Mouse (Mus musculus) T-helper 1 cell (primary cell): ENCODE data around the gene Spast.
"Not testable (repeated sequence)": the region's sequence is repeated elsewhere in the genome, so short reads cannot be mapped to it uniquely, and the experiment has no call there.

ENCODE experiments used
- in situ Hi-C: fragments of 300-600 bp; cut with MboI, MseI; formaldehyde crosslinking; loops from one replicate; pipeline ENCODE4 v1.15.1; 2025; ENCODE audit warnings: high pct_unique_total_duplicates

The Spast gene

DNA sequence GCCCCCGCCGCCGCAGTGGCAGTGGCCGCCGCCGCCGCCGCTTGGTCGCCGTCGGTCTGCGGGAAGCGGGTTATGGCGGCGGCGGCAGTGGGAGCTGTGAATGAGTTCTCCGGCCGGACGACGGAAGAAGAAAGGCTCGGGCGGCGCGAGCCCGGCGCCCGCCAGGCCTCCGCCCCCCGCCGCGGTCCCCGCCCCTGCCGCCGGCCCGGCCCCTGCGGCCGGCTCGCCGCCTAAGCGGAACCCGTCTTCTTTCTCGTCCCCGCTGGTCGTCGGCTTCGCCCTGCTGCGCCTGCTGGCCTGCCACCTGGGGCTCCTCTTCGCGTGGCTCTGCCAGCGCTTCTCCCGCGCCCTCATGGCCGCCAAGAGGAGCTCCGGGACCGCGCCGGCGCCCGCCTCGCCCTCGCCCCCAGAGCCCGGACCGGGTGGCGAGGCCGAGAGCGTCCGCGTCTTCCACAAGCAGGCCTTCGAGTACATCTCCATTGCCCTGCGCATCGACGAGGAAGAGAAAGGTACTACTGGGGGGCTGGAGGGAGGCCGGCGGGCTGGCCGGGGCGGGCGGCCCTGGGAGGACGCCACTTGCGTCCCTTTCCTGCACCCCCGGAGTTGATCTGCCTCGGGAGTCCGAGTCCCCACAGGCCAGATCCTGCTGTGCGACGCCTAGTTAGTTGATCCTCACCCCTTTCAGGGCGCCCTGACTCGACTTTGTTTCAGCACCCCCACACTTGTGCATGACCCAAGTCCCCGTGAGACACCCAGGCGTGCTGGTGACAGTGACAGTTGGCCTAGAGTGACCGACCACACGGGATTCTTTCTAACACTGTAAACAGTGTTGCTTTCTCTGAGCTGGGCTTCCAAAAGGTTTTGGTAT is at the start of gene Spast:
Gene Spast, plus strand, starts transcription at position 51 of the 868 bp plus-strand sequence.
- in situ Hi-C loops = no loop called here

DNA sequence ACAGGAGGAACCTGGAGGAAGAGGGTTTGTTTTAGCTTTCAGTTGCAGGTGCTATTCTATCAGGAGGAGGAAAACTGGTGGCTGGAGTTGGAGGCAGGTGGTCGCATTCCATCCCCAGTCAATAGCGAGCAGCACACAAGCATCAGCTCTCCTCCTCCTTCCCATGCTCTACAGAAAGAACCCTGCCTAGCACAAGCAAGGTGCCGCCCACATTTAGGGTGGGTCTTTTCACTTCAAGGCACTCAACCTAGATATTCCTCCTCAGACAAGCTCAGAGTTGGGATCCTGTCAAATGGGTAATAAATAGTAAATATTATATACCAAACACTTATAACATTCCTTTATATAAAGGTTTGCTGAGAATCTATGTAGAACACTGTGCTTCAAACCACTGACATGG is 48.6 kb upstream of the Spast start:
- in situ Hi-C loops = no loop called here

DNA sequence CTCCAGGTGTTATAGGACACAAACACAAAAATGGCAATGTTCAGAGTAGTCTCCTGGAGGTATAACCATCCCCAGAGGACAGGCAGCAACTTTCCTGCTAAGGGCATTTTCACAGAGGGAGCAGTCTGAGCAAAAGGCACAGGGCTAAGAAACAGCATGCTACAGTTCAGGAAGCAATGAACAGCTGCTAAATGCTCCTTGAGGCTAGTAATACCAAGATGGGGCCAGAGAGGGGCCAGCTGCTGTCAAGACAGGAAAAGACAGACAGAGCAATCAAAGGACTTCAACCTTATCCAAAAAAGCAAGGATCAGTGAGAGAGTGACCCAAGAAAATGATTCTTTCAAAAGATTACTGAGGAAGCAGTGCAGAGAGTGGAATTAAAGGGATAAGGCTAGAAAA is 47.9 kb upstream of the Spast start:
- in situ Hi-C loops = no loop called here

DNA sequence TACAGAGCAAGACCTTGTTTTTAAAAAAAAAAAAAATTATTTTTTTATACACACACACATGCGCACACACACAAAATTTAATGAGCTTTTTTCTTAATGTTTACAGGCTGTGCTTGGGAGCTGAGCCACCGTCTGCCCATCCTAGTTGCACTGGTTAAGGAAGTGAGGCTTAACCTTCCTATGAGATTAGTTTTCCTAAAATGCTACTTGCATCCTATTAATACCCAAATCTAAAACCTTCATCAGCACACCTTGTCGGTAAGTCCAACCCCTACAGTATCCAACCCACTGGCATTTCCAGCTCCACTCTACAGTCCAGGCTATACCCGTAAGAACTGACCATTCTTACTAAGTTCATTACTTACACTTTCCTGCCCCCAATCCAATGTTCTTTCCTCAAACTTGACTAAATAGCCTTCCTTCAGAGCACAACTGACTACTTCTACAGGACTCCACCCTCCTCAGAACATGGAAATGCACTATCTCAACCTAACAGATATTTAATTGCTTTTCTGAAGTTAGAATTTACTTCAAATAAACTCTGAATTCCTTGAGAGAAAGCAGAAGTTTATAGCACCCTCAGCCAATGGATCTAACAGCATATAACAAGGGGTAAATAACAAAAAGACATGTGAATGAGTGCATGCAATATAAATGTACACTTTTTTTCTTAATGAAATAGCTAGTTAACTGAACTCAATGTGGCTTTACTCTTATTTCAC is 47.0 kb upstream of the Spast start:
- in situ Hi-C loops = no loop called here

DNA sequence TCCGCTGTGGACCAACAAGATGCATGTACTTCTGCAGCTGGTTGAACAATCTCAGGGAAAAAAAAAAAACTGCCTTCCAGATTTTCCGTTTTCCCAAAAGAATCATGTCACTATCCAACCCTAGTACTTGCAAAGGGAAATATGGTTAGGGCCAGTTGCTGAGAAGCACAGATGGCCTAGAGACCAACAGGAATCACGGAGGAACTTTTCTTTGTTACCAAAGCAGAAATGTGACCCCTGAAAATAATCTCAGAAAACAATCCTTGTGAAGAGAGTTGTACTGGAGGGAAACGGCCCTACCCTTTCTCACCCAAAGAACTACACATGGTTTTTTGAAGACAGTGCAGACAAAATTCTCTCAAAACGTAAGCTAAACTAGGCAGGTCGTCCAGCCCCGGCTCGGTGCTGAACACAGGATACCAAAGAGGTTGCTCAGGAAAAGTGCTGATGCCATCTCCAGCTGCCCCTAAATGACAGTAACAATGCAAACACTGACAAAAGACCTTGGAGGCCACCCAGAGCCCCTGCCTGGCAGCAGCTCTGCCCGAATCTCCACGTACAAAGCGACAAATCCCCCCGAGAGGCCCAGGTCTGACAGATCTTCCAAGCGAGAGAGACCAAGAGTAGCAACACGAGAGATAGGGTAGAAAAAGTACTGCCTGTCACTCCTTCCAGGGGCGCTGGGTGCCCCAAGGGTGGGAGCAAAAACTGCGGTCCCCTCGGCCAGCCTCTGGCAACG is 44.9 kb upstream of the Spast start:
- in situ Hi-C loops = no loop called here

DNA sequence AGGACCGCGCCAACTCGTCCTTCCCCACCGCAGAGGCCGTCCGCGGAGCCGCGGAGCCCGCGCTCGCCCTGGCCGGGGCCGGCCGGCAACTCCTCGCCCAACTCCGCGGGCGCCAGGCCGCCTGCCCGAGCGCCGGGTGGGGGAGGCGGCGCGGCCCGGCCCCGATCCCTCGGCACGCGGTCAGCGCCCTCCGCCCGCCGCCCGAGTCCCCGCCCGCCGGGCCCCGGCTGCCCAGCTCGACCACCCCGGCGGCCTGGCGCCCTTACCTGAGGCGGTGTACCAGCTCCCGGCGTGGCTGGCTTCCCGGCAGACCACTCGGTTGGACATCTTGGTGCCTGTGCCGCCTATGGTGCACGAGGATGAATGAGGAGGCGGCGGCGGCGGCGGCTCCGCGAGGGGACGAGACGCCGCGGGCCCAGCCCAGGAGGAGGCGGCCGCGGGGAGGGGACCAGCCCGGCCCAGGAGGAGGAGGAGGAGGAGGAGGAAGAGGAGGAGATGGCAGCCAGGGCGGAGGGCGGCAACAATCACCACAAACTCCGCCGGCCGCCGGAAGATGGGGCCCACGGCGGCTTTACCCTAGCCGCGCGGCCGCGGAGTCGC is 44.3 kb upstream of the Spast start:
- in situ Hi-C loops = no loop called here

DNA sequence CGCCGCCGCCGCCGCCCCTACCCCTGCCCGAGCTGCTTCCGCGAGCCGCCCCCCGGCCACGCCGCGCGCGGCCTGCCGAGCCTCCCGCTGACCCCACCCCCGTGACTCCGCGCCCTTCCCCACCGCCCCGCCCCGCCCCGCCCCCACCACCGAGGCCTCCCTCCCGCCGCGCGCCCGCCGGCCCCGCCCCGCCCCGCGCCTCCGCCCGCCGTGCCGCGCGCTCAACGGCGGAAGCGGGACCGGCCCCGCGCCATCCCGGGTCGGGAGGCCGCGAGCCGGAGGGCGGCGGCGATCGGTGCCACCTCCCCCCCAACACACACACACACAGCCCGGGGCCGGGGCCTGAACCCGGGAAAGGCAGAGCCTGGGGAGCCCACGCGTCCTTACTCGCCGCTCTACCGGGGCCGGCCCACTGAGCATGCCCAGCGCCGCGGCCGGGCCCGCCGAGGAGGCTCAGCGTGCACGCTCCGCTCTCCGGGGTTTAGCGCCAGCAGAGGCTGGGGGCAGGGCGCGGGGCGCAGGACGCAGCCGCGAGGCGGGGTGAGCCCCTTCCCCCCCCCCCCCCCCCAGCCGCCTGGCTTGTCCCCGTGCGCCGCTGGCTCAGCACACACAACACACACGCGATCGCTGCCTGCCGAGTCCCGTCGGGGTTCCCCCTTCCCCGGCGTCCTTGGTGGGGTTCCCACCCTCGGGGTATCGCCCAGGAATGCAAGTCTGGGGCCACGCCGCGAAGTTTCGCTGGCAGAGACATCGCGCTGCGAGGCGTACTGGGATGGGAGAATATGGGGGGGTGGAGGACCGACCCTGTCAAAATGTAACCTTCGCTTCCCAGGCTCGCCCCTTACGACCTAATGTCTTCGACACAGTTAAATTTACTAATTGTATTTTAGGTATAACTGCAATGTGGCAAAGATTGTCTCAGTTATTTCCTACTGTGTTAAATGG is 43.5 kb upstream of the Spast start, which contains the start of gene Memo1:
Gene Memo1, minus strand, starts transcription at position 496 of the 945 bp plus-strand sequence.
- in situ Hi-C loops = no loop called here

DNA sequence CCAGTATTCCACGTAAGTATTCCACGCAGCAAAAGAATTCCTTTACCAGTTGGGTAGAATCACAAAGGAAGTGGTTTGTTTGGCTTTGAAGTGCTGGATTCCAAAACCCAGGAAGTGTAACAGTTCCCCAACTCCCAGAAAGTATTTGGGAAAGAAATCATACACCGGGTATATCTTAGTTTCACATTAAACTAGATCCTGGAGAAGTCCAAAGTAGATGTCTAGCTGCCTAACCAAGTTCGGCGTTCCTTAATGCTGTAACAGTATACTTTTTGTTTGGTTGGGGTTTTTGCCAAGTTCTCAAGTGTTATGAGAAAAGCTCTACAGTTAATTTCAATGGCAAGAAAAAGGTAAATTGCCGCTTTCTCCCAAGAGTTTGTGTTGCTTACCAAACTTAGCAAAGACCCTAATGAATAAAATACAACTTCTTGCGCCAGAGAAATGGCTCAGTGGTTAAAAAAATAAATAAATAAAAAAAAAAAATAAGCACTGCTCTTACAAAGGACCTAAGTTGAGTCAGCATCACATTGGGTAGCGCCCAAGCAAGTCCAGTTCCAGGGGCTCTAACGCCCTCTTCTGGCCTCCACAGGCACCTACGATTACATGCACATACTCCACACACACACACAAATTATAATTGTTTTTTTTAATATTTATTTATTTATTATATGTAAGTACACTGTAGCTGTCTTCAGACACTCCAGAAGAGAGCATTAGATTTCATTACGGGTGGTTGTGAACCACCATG is 42.5 kb upstream of the Spast start:
- in situ Hi-C loops = no loop called here

DNA sequence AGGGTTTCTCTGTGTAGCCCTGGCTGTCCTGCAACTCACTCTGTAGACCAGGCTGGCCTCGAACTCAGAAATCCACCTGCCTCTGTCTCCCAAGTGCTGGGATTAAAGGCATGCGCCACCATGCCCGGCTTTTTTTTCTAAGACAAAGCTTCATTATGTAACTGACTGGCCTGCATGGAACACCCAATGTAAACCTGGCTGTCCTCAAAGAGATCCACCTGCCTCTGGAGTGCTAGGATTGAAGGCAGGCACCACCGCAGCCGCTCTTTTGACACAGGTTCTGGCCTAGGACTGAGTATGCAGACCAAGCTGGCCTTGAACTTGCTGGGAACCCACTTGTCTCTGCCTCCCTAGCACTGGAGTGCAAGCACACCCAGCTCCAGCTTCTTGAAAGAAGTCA is 41.8 kb upstream of the Spast start:
- in situ Hi-C loops = not testable (repeated sequence)

DNA sequence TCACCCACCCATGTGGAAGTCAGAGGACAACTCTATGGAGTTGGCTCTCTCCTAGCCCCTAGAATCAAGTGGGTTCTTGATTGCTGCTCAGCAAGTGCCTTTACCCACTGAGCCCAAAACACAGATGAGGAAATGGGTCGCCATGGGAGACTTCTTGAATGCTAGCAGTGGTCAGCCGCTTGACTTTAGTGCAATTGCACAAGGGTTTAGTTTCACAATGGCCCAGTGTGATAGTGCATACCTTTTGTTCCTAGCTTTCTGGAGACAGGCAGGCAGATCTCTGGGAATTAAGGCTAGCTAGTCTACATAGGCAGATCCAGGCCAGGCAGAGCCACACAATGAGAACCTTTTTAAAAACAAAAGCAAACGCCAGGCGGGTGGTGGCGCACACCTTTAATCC is 38.7 kb upstream of the Spast start:
- in situ Hi-C loops = no loop called here

DNA sequence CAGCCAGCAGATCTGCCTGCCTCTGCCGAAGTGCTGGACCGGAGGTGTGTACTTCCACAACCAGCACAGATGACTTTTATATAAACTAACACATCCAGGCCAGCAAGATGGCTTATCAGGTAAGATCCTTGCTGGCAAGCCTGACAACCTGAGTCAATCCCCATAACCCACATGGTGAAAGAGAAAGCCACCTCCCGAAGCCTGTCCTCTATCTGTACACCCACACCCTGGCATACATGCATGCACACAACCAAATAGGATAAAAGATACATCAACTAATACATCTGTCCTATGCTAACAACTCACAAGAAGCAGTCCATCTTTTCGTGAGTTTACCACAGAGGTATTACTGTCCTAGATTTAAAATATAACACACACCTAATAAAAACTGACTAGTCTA is 34.7 kb upstream of the Spast start:
- in situ Hi-C loops = no loop called here

DNA sequence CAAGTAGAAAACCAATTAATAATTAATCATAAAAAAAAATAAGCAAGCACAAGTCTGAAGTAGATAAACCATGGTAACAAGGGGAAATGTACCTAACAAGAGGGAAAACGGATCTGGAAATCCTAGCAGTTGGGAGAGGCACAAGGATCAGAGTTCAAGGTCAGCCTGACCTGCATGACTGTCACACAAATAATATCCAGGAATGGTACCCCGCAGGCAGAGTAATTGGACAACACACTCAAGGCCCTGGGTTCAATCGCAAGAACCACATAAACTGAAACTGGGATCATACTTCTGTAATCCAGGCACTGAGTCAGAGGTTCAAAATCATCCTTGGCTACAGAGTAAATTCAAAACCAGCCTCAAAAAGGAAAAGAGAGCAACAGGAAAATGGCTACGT is 33.2 kb upstream of the Spast start:
- in situ Hi-C loops = no loop called here

DNA sequence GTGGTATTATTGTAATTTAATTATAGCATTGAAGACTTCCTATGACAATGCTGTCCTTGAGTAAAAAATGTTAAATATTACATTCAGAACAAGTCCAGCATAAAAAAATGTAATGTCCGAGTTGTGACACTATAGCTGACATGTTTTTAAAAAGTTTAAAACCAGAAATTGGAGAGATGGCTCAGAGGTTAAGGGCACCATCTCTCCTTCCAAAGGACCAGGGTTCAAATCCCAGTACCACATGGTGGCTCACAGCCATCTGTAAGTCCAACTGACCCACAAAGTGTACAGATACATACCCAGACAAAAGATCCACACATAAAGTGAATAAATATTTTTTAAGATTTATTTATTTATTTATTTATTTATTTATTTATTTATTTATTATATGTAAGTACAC is 32.8 kb upstream of the Spast start:
- in situ Hi-C loops = no loop called here

DNA sequence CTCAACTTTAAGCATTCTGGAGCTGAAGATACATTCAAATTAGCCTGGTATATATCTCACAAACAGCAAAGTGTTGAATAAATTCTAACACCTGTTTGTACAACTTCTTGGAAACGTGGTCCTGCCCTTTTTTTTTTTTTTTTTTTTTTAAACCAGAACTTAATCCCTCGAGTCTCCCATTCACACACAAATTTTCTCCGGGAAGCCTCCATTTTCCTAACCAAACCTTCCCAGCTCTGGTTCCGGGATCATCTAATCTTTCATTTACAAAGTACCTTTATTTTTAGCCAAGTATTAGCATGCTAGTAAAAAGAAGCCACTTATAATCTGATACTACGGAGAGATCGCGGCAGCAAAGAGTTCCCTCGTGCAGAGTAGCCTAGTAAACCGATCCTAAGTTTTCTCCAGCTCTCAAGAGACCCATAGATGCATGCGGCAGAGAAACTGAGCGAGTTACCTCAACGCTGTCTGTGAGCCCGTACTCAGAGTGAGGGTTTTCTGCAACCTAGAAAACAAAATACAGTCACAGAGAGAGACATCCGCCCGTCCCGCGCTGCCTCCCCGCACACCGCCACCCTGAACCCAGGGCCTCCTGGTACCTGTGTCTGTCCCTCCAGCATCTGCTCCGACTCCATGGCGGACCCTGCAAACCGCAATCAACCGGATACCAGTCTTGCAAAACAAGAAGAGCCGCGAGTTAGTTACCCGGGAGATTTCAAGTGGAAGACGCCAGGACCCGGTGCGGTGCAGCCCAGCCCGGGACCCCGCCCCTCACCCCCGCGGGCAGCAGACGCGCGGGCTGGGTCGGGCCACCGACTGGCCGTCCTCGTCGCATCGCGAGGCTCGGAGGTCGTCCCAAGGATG is 23.1 kb upstream of the Spast start:
- in situ Hi-C loops = no loop called here

DNA sequence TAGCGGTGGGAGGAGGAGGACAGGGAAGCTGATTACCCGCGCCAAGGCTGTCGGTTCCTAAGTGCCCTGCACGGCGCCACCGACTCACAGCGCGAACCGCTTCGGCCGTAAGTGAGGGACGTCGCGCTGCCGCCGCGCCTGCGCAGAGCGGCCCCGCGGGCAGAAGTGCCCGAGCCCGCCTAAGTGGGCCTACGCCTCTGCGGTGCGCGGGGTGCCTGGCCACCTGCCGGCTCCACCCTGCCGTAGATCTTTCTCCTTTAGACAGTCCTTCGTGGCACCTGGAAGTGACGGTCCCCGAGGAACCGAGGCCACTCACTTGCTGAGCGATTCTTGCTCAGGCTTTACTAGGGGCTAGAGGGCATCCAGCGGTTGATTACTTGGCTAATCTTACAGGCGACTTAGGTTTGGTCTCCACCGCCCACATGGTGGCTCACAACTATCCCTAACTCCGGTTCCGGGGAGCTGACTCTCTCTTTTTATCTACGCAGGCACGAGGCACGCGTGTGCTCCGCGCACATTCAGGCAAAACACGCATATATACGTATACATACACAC is 22.4 kb upstream of the Spast start:
- in situ Hi-C loops = no loop called here

DNA sequence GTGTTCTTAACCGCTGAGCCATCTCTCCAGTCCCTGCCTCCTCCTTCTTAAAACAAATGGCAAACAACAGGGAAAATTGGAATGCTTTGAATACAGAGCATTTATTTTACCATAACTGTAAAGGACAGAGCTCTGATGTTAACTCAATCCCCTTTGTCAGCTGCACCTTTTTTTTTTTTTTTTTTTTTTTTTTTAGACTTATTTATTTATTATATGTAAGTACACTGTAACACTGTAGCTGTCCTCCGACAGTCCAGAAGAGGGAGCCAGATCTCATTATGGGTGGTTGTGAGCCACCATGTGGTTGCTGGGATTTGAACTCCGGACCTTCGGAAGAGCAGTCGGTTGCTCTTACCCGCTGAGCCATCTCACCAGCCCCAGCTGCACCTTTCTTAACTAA is 20.1 kb upstream of the Spast start:
- in situ Hi-C loops = no loop called here

DNA sequence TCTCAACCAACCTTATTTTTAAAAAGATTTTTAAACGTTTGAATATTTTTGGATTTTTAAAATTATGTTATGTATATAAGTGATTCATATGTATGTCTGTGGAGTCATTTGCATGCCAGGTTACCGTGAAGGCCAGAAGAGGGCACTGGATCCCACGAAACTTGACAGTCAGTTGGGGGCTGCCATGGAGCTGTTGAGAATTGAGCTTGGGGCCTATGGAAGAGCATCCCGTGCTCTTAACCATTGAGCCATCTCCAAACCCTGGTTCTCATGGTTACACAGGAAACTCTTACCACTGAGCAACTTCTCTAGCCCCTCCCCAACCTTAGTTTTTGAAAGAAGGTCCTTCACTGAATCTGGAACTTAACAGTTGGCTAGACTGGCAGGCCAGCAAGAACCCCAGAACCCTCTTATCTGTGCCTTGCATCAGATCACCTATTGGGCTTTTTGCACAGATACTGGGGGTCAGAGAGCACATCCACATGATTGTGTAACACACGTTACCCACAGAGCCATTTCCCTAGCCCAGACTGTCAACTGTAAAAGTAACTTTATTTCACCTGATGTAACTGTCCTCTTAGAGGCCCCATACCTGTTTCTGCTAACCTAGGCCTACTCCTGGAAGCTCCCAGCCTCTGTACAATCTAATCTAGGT is 16.3 kb upstream of the Spast start:
- in situ Hi-C loops = no loop called here

DNA sequence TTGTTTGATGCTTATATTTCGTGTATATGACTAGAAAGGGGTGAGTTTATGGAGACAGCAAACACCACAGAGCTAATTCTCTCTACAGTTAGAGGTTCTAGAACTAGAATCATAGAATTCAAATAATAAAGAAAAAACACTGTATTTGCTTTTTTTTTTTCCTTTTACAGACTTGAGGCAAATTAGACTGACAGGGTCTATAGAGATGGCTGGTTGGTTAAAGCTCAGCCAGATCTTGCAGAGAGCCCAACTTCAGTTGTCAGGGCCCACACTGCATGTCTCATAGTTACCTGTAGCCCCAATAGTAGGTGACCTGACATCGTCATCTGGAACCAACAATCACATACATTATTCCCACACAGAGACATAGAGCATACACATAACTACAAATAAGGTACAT is 14.9 kb upstream of the Spast start, which contains the start of gene Dpy30:
Gene Dpy30, minus strand, starts transcription at position 101 of the 400 bp plus-strand sequence.
- in situ Hi-C loops = no loop called here
